Mouse (Mus musculus): ENCODE measurements around the gene Lrfn3. TPM values are rescaled to one million over a fixed set of nuclear protein-coding genes. Genes with fewer than 3 reads are reported as not detected.

Lrfn3 gene
- total RNA-seq, 2 experiments from 2014 or later, result 7.4 to 14.7 TPM

DNA sequence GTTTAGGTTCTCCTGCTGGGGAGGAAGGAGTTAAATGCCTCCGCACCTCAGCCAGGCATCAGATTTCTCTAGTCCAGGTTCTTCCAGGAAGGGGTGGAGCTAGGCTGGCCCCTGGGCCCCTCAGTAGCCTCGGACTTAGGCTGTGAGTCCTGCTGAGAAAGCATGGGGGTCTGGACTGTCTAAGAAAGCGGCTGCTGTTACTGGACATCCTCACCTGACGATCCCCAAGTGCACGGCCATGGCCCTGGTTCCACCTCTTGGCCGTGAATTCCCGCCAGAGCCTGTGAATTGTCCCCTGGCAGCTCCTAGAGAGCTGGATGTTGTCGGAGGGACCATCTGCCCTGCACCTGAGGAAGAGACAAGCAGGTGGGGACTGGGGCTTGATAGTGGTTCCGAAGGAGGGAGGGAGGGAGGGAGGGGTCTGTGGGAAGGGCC lies 47.8 kb downstream of the Lrfn3 start, which contains the start of gene Syne4:
Gene Syne4, plus strand, starts transcription at position 87 of the 435 bp plus-strand sequence.
- peak in 1 of 2 experiments; percentile 26 for DNase-seq

DNA sequence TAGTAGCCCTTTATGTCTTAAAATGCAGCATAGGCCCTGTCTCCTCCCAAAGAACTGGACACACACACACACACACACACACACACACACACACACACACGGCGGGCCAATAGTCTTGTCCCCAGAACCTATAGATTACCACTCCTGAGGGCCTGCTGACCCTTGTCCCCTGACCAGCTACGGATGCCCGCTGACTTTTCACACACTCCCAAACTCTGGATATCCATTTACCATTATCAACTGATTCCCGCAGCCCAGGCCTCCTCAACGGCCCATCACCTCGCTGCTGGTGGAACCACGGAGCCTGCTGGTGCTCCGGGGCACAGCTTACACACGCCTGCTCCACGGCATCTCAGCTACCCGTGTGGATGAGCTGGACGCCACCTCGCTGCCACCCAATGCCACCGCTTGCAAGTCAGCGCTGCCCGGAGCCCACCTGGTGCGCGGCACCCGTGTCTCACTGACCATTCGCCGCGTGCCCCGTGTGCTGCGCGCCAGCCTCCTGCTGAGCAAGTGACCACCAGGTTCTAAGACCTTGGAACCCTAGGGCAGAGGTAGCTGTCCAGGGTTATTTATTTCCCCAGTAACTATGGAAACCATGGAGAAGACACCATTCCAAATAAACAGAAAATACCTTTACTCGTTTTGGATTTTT lies 48.8 kb downstream of the Lrfn3 start:
- no peak for DNase-seq

GRCm38 (mm10) chr7:30310136-30310535 lies 52.4 kb downstream of the Lrfn3 start:
- no peak for DNase-seq

DNA sequence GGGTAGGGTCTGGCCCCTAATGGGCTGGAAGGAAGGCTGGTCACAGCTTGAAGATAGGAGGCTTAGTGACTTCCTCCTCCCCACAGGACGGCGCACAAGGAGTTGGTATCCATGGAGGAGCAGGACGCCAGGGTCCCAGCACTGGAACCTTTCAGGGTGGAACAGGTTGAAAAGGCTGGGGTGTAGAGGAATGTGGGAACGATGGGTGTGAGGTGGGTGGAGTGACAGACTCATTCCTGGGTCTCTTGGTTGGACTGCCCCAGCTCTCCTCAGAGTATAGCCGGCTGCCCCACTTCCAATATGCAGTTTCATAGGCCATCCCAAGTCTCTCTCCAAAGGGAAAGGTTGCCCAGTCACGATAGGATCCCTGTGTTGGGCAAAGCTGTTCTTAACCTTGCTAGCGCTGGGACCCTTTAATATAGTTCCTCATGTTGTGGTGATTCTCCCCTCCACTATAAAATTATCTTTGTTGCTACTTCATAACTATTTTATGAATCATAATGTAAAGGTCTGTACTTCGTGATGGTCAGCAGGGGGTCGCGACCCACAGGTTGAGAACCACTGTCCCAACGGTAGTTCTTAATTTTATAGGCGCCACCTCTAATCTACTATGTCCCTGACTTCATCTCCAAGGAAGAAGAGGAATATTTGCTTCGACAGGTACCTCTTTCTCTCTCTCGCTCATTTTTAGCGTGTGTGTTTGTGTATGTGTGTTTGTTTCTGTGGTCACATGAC lies 53.0 kb downstream of the Lrfn3 start:
- DNase-seq, result no peak

DNA sequence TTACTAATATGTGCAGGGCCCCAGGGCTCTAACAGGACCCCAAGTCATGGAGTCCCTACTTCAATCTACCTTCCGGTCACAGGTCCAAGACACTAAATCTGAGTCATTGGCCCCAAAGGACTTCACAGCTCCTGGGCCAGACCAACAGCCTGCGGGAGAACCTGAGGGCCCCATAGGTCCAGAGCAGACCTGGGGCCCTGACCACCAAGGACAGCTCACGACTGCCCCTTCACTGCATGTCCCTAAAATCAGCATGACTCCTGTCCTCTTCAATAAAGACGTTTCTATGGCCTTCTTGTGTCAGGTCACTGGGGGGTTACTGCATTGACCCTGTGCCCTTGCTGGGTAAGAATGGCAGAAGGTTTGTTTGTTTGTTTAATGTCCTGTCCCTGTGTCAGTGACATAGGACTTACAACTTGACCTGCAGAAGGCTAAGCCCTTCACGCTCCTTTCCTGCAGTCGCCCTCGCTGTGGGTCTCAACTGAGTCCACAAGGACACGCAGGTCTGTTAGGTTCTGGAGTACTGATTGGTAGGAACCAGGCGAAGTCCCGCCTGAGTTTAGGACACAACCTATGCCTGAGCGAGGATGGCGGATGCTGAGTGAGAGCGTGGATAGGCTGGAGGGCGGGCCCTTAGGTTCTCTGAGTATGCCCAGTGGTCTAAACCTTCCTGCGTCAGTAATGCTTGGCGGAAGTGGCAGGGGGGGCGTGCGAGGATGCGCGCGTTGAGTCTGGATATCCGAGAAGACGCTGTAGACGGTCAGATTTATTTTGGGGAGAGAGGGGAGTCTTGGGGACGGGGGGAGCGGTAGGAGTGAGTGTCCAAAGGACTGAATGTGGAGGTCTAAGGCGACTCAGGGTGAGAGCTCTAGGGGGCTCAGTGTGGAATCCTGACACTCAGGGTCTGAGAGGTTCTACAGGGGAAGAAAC lies 54.2 kb downstream of the Lrfn3 start, which contains the start of gene Alkbh6:
Gene Alkbh6, plus strand, starts transcription at position 642 of the 930 bp plus-strand sequence.
- peak; percentile 95 for DNase-seq

DNA sequence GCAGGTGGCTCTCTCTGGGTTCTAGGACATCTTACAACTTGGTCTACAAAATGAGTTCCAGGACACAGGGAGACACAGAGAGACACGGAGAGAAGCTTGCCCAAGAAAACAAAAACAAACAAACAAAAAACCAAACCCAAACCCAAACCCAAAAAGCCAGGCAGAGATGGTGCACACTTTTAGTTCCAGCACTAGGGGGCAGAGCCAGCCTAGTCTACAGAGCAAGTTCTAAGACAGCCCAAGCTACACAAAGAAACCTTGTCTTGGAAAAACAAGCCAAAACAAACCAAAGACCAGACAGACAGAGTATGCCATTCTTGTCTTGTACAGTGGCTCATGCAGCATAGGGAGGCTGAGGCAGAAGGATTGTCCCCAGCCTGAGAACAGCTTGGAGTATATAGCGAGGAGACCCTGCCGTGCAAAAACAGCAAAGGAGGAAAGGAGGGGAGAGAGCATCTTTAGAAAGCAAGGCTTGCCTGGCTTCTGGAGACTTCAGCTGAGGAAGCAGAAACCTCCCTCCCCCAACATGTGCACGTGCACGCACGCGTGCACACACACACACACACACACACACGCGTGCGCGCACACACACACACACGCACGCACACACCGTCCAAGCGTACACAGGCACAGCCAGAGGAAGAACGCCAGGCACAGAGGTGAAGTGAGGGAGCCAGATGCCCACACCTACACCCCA lies 56.3 kb downstream of the Lrfn3 start:
- peak in 1 of 2 experiments; percentile 34 for DNase-seq

Other genes starting within 250 kb of the Lrfn3 start
- 1 to 10 TPM; 4.2 to 5.5 TPM for gene Zfp382, start 240.8 kb downstream of the Lrfn3 start, total RNA-seq (2021)
- gene Zfp146, start 193.0 kb downstream of the Lrfn3 start, total RNA-seq (2021), result 10 to 100 TPM; 46.2 to 57.2 TPM
- 100 to 1,000 TPM; 329 to 440 TPM for gene Cox7a1, start 178.6 kb downstream of the Lrfn3 start, total RNA-seq (2021)
- gene Capns1, start 164.0 kb downstream of the Lrfn3 start, total RNA-seq (2021), result 100 to 1,000 TPM; 587 to 633 TPM
- gene Polr2i, start 130.8 kb downstream of the Lrfn3 start, total RNA-seq (2021), result 10 to 100 TPM; 69.4 to 76.1 TPM
- 10 to 100 TPM; 98.7 to 99.8 TPM for gene Tbcb, start 130.5 kb downstream of the Lrfn3 start, total RNA-seq (2021)
- not detected for gene Ovol3, start 127.0 kb downstream of the Lrfn3 start, total RNA-seq (2021)
- under 1 TPM; 0.46 to 0.56 TPM for gene Thap8, start 82.7 kb downstream of the Lrfn3 start, total RNA-seq (2021)
- 1 to 10 TPM; 4.6 to 5.7 TPM for gene Wdr62, start 82.4 kb downstream of the Lrfn3 start, total RNA-seq (2021)
- gene Clip3, start 71.0 kb downstream of the Lrfn3 start, total RNA-seq (2021), result 10 to 100 TPM; 16.6 to 18.3 TPM
- 10 to 100 TPM; 56.9 to 81.3 TPM for gene Alkbh6, start 54.1 kb downstream of the Lrfn3 start, total RNA-seq (2021)
- gene Syne4, start 48.0 kb downstream of the Lrfn3 start, total RNA-seq (2021), result 10 to 100 TPM; 21.8 to 49.1 TPM
- gene E130208F15Rik, start 41.0 kb downstream of the Lrfn3 start, total RNA-seq (2021), result 1 to 10 TPM in 1 of 2 experiments, under 1 TPM in 1; 0.93 to 1.3 TPM
- 10 to 100 TPM; 13.2 to 16.0 TPM for gene Sdhaf1, start 38.9 kb downstream of the Lrfn3 start, total RNA-seq (2021)
- gene Tyrobp, start 51.0 kb upstream of the Lrfn3 start, total RNA-seq (2021), result 10 to 100 TPM; 22.5 to 35.7 TPM
- 1 to 10 TPM; 1.8 to 2.0 TPM for gene Hcst, start 57.1 kb upstream of the Lrfn3 start, total RNA-seq (2021)
- gene Nfkbid, start 59.0 kb upstream of the Lrfn3 start, total RNA-seq (2021), result 1 to 10 TPM in 1 of 2 experiments, under 1 TPM in 1; 0.89 to 1.0 TPM
- 10 to 100 TPM; 23.5 to 28.6 TPM for gene Aplp1, start 82.8 kb upstream of the Lrfn3 start, total RNA-seq (2021)
- not detected for gene Kirrel2, start 94.9 kb upstream of the Lrfn3 start, total RNA-seq (2021)
- not detected for gene Nphs1, start 95.5 kb upstream of the Lrfn3 start, total RNA-seq (2021)
- gene Prodh2, start 130.8 kb upstream of the Lrfn3 start, total RNA-seq (2021), result under 1 TPM in 1 of 2 experiments, not detected in 1; 0.53 TPM
- 1 to 10 TPM; 2.5 to 2.9 TPM for gene Arhgap33, start 172.3 kb upstream of the Lrfn3 start, total RNA-seq (2021)
- 10 to 100 TPM; 27.1 to 28.3 TPM for gene Hspb6, start 189.4 kb upstream of the Lrfn3 start, total RNA-seq (2021)
- gene Proser3, start 189.5 kb upstream of the Lrfn3 start, total RNA-seq (2021), result 1 to 10 TPM; 7.8 to 8.5 TPM
- gene Lin37, start 197.1 kb upstream of the Lrfn3 start, total RNA-seq (2021), result 10 to 100 TPM; 46.2 to 55.4 TPM
- 10 to 100 TPM; 68.8 to 70.8 TPM for gene U2af1l4, start 200.5 kb upstream of the Lrfn3 start, total RNA-seq (2021)
- 1 to 10 TPM; 3.5 to 6.7 TPM for gene Gm49396, start 200.6 kb upstream of the Lrfn3 start, total RNA-seq (2021)
- 100 to 1,000 TPM; 141 to 163 TPM for gene Psenen, start 200.9 kb upstream of the Lrfn3 start, total RNA-seq (2021)
- gene Igflr1, start 202.7 kb upstream of the Lrfn3 start, total RNA-seq (2021), result 1 to 10 TPM; 2.0 to 3.2 TPM
- gene Kmt2b, start 226.0 kb upstream of the Lrfn3 start, total RNA-seq (2021), result 10 to 100 TPM; 38.5 to 44.5 TPM
- under 1 TPM in 1 of 2 experiments, not detected in 1; 0.72 TPM for gene Zbtb32, start 236.1 kb upstream of the Lrfn3 start, total RNA-seq (2021)

All from adrenal gland, postnatal 36 days (tissue).